Mouse (Mus musculus): ENCODE results near the gene Celf2. TPM values are rescaled to one million over a fixed set of nuclear protein-coding genes. Genes with fewer than 3 reads are reported as not detected.

The Celf2 gene
- polyA plus RNA-seq, 1 experiment from 2014 or later, result 51.0 TPM

DNA sequence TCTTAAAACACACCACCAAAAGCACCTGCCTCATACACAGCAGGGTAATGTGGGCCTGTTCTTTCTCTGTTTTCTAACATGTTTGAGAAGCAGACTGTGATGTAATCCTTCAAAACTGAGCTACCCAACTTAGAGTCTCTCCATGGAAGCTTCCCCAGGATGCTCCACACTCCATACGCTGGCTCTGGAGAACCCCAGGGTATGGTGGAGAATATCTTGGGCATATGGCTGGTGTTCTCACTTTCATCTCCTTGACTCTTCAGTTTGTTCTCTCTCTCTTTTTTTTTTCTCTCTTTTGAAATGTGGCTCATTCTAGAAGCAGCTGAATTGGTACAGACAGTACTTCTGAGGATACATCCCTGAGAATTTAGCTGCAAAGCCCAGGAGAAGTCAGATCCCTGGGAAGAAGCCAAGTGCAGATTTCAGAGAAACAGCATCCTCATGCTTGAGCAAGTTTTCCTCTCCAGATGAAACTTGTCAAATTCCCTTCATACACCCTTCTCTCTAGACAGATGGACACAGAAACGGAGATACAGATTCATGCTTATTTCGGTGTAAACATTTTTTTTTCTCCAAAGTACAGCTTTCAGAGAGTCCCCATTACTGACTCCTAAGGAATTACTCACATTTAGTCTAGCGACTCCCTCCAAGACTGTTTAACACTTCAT, 581.5 kb downstream of the Celf2 start:
- Histone ChIP-seq H3K9ac (ENCODE audit: low read depth, low read length) (no peak overlapping the region), H3K4me1 (ENCODE audit: control insufficient read depth, insufficient read depth, low read length) (no peaks in the 10 kb centered on the region), H3K27ac (ENCODE audit: low read depth, low read length) (no peak overlapping the region), H3K4me2 (no peak overlapping the region), H3K4me3 (ENCODE audit: low read depth, low read length) (no peak overlapping the region), H3K36me3 (ENCODE audit: control insufficient read depth, insufficient read depth, low read length) (no peaks in the 10 kb centered on the region), H3K27me3 (ENCODE audit: control insufficient read depth, insufficient read depth, low read length) (no peaks in the 10 kb centered on the region), H3K9me3 (replicated peaks; ENCODE audit: control insufficient read depth, low read length) (no peaks in the 10 kb centered on the region)
- WGBS (ENCODE audit: insufficient replicate concordance), result 77% methylated on average over 4 of the region's 4 CpGs
- no peak for ATAC-seq (replicated peaks; ENCODE audit: insufficient number of reproducible peaks, low FRiP score, low TSS enrichment)

DNA sequence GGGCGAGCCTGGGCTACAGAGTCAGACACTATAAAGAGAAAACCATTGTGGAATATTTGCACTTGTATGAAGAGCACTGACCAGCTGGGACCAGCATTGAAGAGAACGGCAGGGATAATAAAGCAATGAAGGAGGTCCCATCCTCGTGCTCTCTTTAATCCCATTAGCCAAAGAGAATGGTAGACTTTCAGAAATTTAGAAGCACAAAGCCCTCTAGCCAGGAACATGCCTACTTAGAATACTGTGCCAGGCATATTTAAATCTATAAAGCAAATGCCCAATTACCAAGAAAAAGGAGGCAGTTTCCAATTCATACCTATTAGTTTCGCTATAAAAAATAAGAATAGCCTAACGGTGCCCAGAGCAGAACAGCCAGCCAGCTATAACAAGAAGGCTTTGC, 583.9 kb downstream of the Celf2 start:
- H3K4me3 ChIP-seq (ENCODE audit: low read depth, low read length), result no peak overlapping the region
- no peaks in the 10 kb centered on the region for H3K4me1 ChIP-seq (ENCODE audit: control insufficient read depth, insufficient read depth, low read length)
- ATAC-seq (replicated peaks; ENCODE audit: insufficient number of reproducible peaks, low FRiP score, low TSS enrichment), result no peak
- no peak overlapping the region for H3K4me2 ChIP-seq
- no peaks in the 10 kb centered on the region for H3K9me3 ChIP-seq (replicated peaks; ENCODE audit: control insufficient read depth, low read length)
- 87% methylated on average over 5 of the region's 5 CpGs for WGBS (ENCODE audit: insufficient replicate concordance)
- no peaks in the 10 kb centered on the region for H3K27me3 ChIP-seq (ENCODE audit: control insufficient read depth, insufficient read depth, low read length)
- no peak overlapping the region for H3K9ac ChIP-seq (ENCODE audit: low read depth, low read length)
- no peaks in the 10 kb centered on the region for H3K36me3 ChIP-seq (ENCODE audit: control insufficient read depth, insufficient read depth, low read length)
- H3K27ac ChIP-seq (ENCODE audit: low read depth, low read length), result no peak overlapping the region

DNA sequence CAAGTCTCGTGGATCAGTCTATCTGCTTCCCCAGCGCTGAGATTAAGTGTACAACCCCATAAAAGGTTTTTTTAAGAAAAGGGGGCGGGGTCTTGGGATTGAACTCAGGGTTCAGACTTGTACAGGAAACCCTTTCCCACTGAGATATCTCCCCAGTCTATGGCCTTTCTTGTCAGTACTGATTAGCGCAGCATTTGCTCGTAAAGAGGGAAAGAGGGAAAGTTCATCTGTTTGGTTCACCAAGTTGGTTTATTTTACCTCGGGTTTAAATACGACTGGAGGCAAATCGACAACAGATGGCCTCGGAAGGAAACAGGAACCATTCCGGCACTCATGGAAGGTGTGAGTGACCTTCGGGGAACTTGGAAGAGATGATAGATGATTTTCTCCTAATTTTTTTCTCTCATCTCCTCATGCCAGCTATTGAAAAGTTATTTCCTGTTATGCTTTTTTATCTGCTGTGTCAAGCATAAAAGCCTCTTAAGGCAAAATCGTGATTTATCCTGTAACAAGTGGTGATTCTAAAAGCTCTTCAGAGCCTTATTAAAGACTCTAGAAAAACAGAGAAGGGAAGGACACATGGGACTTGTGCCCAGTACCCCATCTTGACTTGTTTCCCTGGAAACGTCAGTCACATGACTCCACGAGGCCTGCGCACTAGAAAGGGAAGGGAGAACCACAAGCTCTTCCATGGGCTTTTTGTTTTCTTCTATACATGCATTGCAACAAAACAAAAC, 585.5 kb downstream of the Celf2 start:
- no peak overlapping the region for H3K9ac ChIP-seq (ENCODE audit: low read depth, low read length)
- H3K27ac ChIP-seq (ENCODE audit: low read depth, low read length), result no peak overlapping the region
- no peaks in the 10 kb centered on the region for H3K4me1 ChIP-seq (ENCODE audit: control insufficient read depth, insufficient read depth, low read length)
- no peak overlapping the region for H3K4me3 ChIP-seq (ENCODE audit: low read depth, low read length)
- H3K36me3 ChIP-seq (ENCODE audit: control insufficient read depth, insufficient read depth, low read length), result no peaks in the 10 kb centered on the region
- H3K27me3 ChIP-seq (ENCODE audit: control insufficient read depth, insufficient read depth, low read length), result no peaks in the 10 kb centered on the region
- 50% methylated on average over 15 of the region's 15 CpGs for WGBS (ENCODE audit: insufficient replicate concordance)
- no peak overlapping the region; the same call in 1 of the 2 replicates for H3K4me2 ChIP-seq
- no peak for ATAC-seq (replicated peaks; ENCODE audit: insufficient number of reproducible peaks, low FRiP score, low TSS enrichment)
- H3K9me3 ChIP-seq (replicated peaks; ENCODE audit: control insufficient read depth, low read length), result no peaks in the 10 kb centered on the region

DNA sequence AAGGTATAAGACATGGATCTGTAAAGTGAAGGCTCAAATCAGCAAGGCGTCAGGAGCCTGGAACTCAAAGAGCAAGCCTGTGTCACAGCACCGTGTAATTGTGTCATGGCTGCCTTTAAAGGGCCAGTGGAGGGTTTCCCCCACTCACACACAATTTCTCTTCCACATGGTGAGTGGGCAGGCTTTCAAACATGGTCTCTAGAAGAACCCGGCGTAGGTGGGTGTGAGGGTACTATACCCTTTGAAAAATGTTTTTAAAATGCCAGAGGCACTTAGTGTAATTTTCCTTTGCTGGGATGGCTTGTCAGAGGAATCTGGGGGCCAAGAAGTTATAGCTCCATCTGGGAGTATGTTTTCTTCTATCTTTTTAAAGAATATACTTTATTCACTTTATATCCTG, 594.0 kb downstream of the Celf2 start:
- H3K9me3 ChIP-seq (replicated peaks; ENCODE audit: control insufficient read depth, low read length), result no peaks in the 10 kb centered on the region
- no peaks in the 10 kb centered on the region for H3K36me3 ChIP-seq (ENCODE audit: control insufficient read depth, insufficient read depth, low read length)
- 83% methylated on average over 4 of the region's 4 CpGs for WGBS (ENCODE audit: insufficient replicate concordance)
- no peak overlapping the region for H3K4me3 ChIP-seq (ENCODE audit: low read depth, low read length)
- H3K9ac ChIP-seq (ENCODE audit: low read depth, low read length), result no peak overlapping the region
- ATAC-seq (replicated peaks; ENCODE audit: insufficient number of reproducible peaks, low FRiP score, low TSS enrichment), result no peak
- H3K4me1 ChIP-seq (ENCODE audit: control insufficient read depth, insufficient read depth, low read length), result peaks cover 4% of the 10 kb centered on the region; the same call in 1 of the 2 replicates
- no peaks in the 10 kb centered on the region for H3K27me3 ChIP-seq (ENCODE audit: control insufficient read depth, insufficient read depth, low read length)
- H3K27ac ChIP-seq (ENCODE audit: low read depth, low read length), result no peak overlapping the region
- no peak overlapping the region for H3K4me2 ChIP-seq

DNA sequence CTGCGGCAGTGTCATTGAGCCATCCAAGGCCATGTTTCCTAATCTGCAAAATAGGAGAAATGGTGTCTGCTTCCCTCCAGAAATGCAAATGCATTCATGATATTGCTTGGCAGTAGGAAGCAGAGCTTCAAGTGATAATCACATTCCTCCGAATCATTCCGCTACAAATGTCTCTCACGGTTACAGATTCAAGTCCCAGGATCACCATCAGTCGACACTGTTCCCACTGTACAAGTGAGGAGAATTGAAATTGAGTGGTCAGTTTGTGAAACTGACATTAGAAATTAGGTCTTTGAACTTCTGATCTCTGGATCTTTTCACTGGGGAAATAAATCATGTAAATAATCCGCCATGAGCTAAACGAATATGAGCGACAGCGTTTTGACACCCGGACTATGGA, 596.0 kb downstream of the Celf2 start:
- Histone ChIP-seq H3K9me3 (replicated peaks; ENCODE audit: control insufficient read depth, low read length) (no peaks in the 10 kb centered on the region), H3K4me1 (ENCODE audit: control insufficient read depth, insufficient read depth, low read length) (peaks cover 4% of the 10 kb centered on the region; the same call in 1 of the 2 replicates), H3K4me2 (no peak overlapping the region), H3K27ac (ENCODE audit: low read depth, low read length) (no peak overlapping the region), H3K36me3 (ENCODE audit: control insufficient read depth, insufficient read depth, low read length) (no peaks in the 10 kb centered on the region), H3K27me3 (ENCODE audit: control insufficient read depth, insufficient read depth, low read length) (no peaks in the 10 kb centered on the region), H3K4me3 (ENCODE audit: low read depth, low read length) (no peak overlapping the region), H3K9ac (ENCODE audit: low read depth, low read length) (no peak overlapping the region)
- ATAC-seq (replicated peaks; ENCODE audit: insufficient number of reproducible peaks, low FRiP score, low TSS enrichment), result no peak
- 87% methylated on average over 10 of the region's 10 CpGs for WGBS (ENCODE audit: insufficient replicate concordance)

DNA sequence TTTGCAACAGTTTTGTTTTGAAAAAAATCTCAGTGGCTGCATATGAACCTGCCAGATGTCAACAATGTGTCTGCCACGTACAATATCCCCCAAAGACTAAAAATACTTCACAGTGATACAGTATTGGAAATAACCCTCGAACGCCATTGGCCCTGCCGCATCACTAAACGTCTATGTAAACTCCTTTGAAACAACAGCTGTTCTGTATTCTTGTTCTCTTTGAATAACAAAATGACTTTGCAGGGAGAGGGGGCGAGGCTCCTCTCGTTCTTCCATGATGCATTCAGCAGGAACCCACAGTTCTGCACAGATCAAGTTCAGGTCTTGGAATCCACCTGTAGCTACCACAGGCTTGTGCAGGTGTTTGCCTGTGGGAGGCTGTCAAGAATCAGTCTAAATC, 597.4 kb downstream of the Celf2 start:
- Histone ChIP-seq H3K27ac (ENCODE audit: low read depth, low read length) (no peak overlapping the region), H3K4me1 (ENCODE audit: control insufficient read depth, insufficient read depth, low read length) (peaks cover 4% of the 10 kb centered on the region; the same call in 1 of the 2 replicates), H3K9me3 (replicated peaks; ENCODE audit: control insufficient read depth, low read length) (no peaks in the 10 kb centered on the region), H3K27me3 (ENCODE audit: control insufficient read depth, insufficient read depth, low read length) (no peaks in the 10 kb centered on the region), H3K9ac (ENCODE audit: low read depth, low read length) (no peak overlapping the region), H3K4me3 (ENCODE audit: low read depth, low read length) (no peak overlapping the region), H3K36me3 (ENCODE audit: control insufficient read depth, insufficient read depth, low read length) (no peaks in the 10 kb centered on the region), H3K4me2 (no peak overlapping the region)
- ATAC-seq (replicated peaks; ENCODE audit: insufficient number of reproducible peaks, low FRiP score, low TSS enrichment), result no peak
- 70% methylated on average over 7 of the region's 7 CpGs for WGBS (ENCODE audit: insufficient replicate concordance)

DNA sequence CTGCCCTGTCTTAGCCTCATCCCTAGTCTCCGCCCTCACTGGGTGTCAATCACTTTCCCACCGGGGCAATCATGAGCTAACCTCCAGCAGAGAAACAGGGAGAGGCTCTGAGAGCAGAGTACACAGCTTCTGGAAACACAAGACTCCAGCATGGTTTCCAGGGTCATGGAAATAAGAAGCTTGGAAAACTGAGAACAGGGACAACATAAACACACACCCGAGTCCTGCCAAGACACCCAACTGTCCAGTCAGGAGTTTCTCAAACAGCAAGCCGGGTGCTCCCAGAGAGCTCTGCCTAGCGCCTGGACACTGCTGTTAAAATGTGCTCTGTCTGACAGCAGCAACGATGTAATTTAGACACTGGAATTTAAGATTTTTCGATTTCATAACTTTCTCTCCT, 599.4 kb downstream of the Celf2 start:
- H3K9me3 ChIP-seq (replicated peaks; ENCODE audit: control insufficient read depth, low read length), result no peaks in the 10 kb centered on the region
- ATAC-seq (replicated peaks; ENCODE audit: insufficient number of reproducible peaks, low FRiP score, low TSS enrichment), result no peak
- no peak overlapping the region for H3K4me2 ChIP-seq
- WGBS (ENCODE audit: insufficient replicate concordance), result 74% methylated on average over 7 of the region's 7 CpGs
- no peak overlapping the region for H3K4me3 ChIP-seq (ENCODE audit: low read depth, low read length)
- H3K27ac ChIP-seq (ENCODE audit: low read depth, low read length), result no peak overlapping the region
- H3K27me3 ChIP-seq (ENCODE audit: control insufficient read depth, insufficient read depth, low read length), result no peaks in the 10 kb centered on the region
- H3K9ac ChIP-seq (ENCODE audit: low read depth, low read length), result no peak overlapping the region
- H3K36me3 ChIP-seq (ENCODE audit: control insufficient read depth, insufficient read depth, low read length), result no peaks in the 10 kb centered on the region
- H3K4me1 ChIP-seq (ENCODE audit: control insufficient read depth, insufficient read depth, low read length), result peaks cover 4% of the 10 kb centered on the region; the same call in 1 of the 2 replicates

DNA sequence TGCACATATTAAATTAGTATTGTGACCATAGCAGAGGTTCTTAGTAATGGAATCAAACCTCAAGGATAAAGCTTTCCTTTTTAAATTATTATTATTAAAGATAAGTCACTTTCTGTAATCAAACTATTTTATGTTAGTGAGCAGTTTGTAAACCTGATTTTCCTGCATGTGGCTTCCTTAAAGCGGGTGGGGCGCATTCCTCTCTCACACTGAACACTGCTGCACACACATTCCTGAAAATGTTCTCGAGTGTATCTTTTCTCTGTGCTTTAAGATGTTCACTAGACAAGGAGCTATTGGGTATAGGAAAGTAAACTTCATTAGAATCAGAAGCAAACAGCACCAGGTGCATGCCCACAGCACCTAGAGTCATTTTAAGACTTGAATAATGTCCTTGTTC, 605.0 kb downstream of the Celf2 start:
- WGBS (ENCODE audit: insufficient replicate concordance), result 71% methylated on average over 3 of the region's 3 CpGs
- H3K9ac ChIP-seq (ENCODE audit: low read depth, low read length), result no peak overlapping the region
- no peak for ATAC-seq (replicated peaks; ENCODE audit: insufficient number of reproducible peaks, low FRiP score, low TSS enrichment)
- H3K36me3 ChIP-seq (ENCODE audit: control insufficient read depth, insufficient read depth, low read length), result no peaks in the 10 kb centered on the region
- no peak overlapping the region for H3K27ac ChIP-seq (ENCODE audit: low read depth, low read length)
- H3K4me1 ChIP-seq (ENCODE audit: control insufficient read depth, insufficient read depth, low read length), result no peaks in the 10 kb centered on the region
- no peaks in the 10 kb centered on the region for H3K27me3 ChIP-seq (ENCODE audit: control insufficient read depth, insufficient read depth, low read length)
- H3K4me2 ChIP-seq, result no peak overlapping the region
- no peak overlapping the region for H3K4me3 ChIP-seq (ENCODE audit: low read depth, low read length)
- H3K9me3 ChIP-seq (replicated peaks; ENCODE audit: control insufficient read depth, low read length), result no peaks in the 10 kb centered on the region
